Mouse (Mus musculus): ENCODE measurements around the gene Lipt2. TPM values are rescaled to one million over a fixed set of nuclear protein-coding genes. Genes with fewer than 3 reads are reported as not detected.

Lipt2 gene
- polyA plus RNA-seq, 1 experiment = 4.7 TPM

DNA sequence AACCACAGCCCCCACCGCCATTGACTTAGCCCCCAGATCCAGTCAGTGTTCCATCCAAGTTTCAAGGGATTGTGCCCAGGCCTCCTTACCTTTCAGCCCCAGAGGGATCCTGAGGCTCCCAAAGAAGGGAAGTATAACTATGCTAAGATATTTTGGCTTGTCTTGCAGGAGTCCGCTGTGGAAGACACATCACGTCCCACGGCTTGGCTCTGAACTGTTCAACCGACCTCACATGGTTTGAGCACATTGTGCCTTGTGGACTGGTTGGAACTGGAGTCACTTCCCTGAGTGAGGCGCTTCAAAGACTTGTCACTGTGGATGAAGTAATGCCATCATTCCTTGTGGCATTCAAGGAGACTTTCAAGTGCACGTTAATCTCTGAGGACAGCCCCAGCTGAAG is 929 bp downstream of the Lipt2 start:
- H3K27ac ChIP-seq (ENCODE audit: insufficient read depth, low read length) = no peak overlapping the region
- H3K4me3 ChIP-seq (ENCODE audit: insufficient read depth, low read length) = peak overlapping the region; percentile 9
- no peaks in the 10 kb centered on the region; the same call in 1 of the 2 replicates for H3K4me1 ChIP-seq (ENCODE audit: control insufficient read depth, insufficient read depth, low read length)
- no peak for TF ChIP-seq CTCF (IDR thresholded peaks at IDR 0.05; ENCODE audit: borderline replicate concordance, insufficient read depth, low read length)
- TF ChIP-seq POLR2A (IDR thresholded peaks at IDR 0.05; ENCODE audit: low read depth, low read length) = no peak

GRCm38 (mm10) chr7:100163506-100163905 is 4.4 kb downstream of the Lipt2 start:
- TF ChIP-seq POLR2A (IDR thresholded peaks at IDR 0.05; ENCODE audit: low read depth, low read length) (no peak), CTCF (IDR thresholded peaks at IDR 0.05; ENCODE audit: borderline replicate concordance, insufficient read depth, low read length) (no peak)
- no peaks in the 10 kb centered on the region; the same call in 1 of the 2 replicates for H3K4me1 ChIP-seq (ENCODE audit: control insufficient read depth, insufficient read depth, low read length)
- H3K4me3 ChIP-seq (ENCODE audit: insufficient read depth, low read length) = no peak overlapping the region
- no peak overlapping the region for H3K27ac ChIP-seq (ENCODE audit: insufficient read depth, low read length)

DNA sequence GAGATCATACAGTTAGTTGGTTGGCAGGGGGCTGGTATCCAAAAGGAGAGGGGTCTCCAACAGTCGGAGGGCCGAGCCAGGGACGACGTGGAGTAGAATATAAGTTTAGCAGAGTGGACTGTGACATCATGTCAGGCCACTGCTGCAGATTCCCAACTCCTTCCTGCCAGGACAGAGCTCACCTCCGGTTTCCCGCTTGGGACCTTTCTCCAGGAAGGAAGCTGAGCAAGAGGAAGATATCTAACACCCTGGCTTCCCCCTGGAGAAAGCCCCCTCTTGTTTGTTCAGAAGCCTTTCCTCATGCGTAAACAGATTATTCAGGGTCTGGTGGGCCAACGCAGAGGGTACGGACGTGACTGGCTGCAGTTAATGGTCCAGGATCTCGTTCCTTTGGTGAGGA is 9.6 kb downstream of the Lipt2 start:
- TF ChIP-seq CTCF (IDR thresholded peaks at IDR 0.05; ENCODE audit: borderline replicate concordance, insufficient read depth, low read length) (no peak), POLR2A (IDR thresholded peaks at IDR 0.05; ENCODE audit: low read depth, low read length) (no peak)
- no peak overlapping the region for H3K27ac ChIP-seq (ENCODE audit: insufficient read depth, low read length)
- no peaks in the 10 kb centered on the region for H3K4me1 ChIP-seq (ENCODE audit: control insufficient read depth, insufficient read depth, low read length)
- no peak overlapping the region for H3K4me3 ChIP-seq (ENCODE audit: insufficient read depth, low read length)

- H3K4me3 ChIP-seq (ENCODE audit: insufficient read depth, low read length) = no peak overlapping the region
- H3K27ac ChIP-seq (ENCODE audit: insufficient read depth, low read length) = no peak overlapping the region
- no peak for TF ChIP-seq POLR2A (IDR thresholded peaks at IDR 0.05; ENCODE audit: low read depth, low read length)
- TF ChIP-seq CTCF (IDR thresholded peaks at IDR 0.05; ENCODE audit: borderline replicate concordance, insufficient read depth, low read length) = no peak
- no peaks in the 10 kb centered on the region for H3K4me1 ChIP-seq (ENCODE audit: control insufficient read depth, insufficient read depth, low read length)
Observed at GRCm38 (mm10) chr7:100170756-100171155, 11.7 kb downstream of the Lipt2 start.

- H3K4me3 ChIP-seq (ENCODE audit: insufficient read depth, low read length) = no peak within 1 kb of the TSS
- no peak within 1 kb of the TSS for H3K27ac ChIP-seq (ENCODE audit: insufficient read depth, low read length)
- peaks cover 3% of the 10 kb centered on the region; the same call in 1 of the 2 replicates for H3K4me1 ChIP-seq (ENCODE audit: control insufficient read depth, insufficient read depth, low read length)
- no peak for TF ChIP-seq POLR2A (IDR thresholded peaks at IDR 0.05; ENCODE audit: low read depth, low read length)
- TF ChIP-seq CTCF (IDR thresholded peaks at IDR 0.05; ENCODE audit: borderline replicate concordance, insufficient read depth, low read length) = no peak
Observed at GRCm38 (mm10) chr7:100176269-100176668, 17.2 kb downstream of the Lipt2 start, which contains the start of gene Kcne3. Gene Kcne3, plus strand, starts transcription at chr7:100176502.

DNA sequence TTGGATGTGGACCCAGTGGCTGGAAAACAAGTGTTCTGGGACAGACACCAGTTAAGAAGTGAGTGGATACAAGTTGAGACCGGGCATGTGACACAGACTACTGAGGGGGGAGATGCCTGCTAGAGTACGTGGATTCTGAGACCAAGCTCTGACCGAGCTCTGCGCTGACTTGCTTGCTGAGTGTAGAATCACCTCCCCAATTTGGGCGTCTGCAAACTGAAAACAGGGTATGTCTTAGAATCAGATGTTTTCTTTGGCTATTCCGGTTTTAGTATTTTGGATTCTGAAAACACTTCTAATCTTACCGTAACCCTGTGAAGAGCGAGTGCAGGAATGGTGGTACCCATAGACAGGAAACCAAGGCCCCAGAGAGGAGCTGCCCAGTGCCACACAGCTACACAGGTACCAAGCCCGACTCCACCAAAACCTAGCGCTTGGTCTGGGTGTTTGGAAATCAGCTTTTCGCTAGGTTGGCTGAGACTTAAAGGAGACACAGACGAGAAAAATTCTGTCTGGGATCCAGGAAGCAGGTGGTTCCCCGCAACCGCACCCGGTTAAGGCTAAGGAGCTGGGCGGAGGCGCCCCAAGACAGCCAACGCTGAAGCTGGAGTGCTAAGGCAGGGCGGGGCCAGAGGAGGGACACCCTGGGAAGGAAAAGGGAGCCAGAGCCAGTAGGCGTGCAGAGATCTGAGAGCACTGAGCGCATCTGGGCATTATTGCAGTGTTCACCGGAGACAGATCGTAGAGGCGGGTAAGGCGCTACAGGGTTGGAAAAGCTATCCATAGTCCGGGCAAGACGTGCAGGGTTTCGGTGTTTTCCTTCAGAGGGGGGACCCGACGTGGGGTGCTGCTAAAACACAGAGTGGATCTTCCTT is 19.2 kb downstream of the Lipt2 start:
- Histone ChIP-seq H3K4me3 (ENCODE audit: insufficient read depth, low read length) (peak overlapping the region; percentile 23), H3K4me1 (ENCODE audit: control insufficient read depth, insufficient read depth, low read length) (peaks cover 3% of the 10 kb centered on the region; the same call in 1 of the 2 replicates), H3K27ac (ENCODE audit: insufficient read depth, low read length) (no peak overlapping the region)

GRCm38 (mm10) chr7:100178891-100179233 is 19.8 kb downstream of the Lipt2 start:
- H3K4me1 ChIP-seq (ENCODE audit: control insufficient read depth, insufficient read depth, low read length) = peaks cover 3% of the 10 kb centered on the region; the same call in 1 of the 2 replicates
- H3K4me3 ChIP-seq (ENCODE audit: insufficient read depth, low read length) = peak overlapping the region; percentile 23
- no peak overlapping the region for H3K27ac ChIP-seq (ENCODE audit: insufficient read depth, low read length)
- no peak for TF ChIP-seq CTCF (IDR thresholded peaks at IDR 0.05; ENCODE audit: borderline replicate concordance, insufficient read depth, low read length)
- TF ChIP-seq POLR2A (IDR thresholded peaks at IDR 0.05; ENCODE audit: low read depth, low read length) = no peak

More for the DNA sequence above, 19.2 kb downstream of the Lipt2 start:
- no peak for TF ChIP-seq POLR2A (IDR thresholded peaks at IDR 0.05; ENCODE audit: low read depth, low read length)
- TF ChIP-seq CTCF (IDR thresholded peaks at IDR 0.05; ENCODE audit: borderline replicate concordance, insufficient read depth, low read length) = no peak

GRCm38 (mm10) chr7:100179394-100179793 is 20.3 kb downstream of the Lipt2 start:
- peak overlapping the region; percentile 23; the same call in 1 of the 2 replicates for H3K4me3 ChIP-seq (ENCODE audit: insufficient read depth, low read length)
- TF ChIP-seq CTCF (IDR thresholded peaks at IDR 0.05; ENCODE audit: borderline replicate concordance, insufficient read depth, low read length) = no peak
- TF ChIP-seq POLR2A (IDR thresholded peaks at IDR 0.05; ENCODE audit: low read depth, low read length) = no peak
- H3K4me1 ChIP-seq (ENCODE audit: control insufficient read depth, insufficient read depth, low read length) = peaks cover 3% of the 10 kb centered on the region; the same call in 1 of the 2 replicates
- H3K27ac ChIP-seq (ENCODE audit: insufficient read depth, low read length) = no peak overlapping the region

DNA sequence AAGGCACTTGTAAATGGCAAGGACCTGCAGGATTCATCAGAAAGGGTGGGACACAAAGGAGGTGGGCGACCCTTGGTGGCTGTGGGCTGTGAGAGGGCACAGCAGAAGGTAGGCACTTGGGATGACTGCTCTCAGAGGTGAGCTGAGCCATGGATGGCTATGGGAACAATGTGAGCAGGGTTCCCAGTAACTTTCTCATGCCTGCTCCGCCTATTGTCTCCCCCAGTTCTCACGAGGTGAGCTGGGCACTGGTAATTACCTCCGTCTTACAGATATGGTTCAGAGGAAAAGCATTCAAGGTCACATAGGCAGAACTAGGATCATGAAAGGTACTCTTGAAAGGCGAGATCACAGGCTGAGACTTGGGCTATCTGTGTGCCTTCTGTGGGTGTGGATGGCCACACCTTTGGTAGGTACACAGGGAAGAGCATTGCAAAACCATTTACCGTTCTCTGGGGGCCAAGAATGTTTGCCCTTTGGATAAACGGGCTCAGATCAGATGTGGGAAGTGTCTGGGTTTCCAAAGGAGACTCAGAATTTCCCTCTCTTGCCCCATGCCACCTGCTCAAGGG is 20.8 kb downstream of the Lipt2 start:
- Histone ChIP-seq H3K4me1 (ENCODE audit: control insufficient read depth, insufficient read depth, low read length) (peaks cover 3% of the 10 kb centered on the region; the same call in 1 of the 2 replicates), H3K27ac (ENCODE audit: insufficient read depth, low read length) (no peak overlapping the region), H3K4me3 (ENCODE audit: insufficient read depth, low read length) (no peak overlapping the region)
- TF ChIP-seq POLR2A (IDR thresholded peaks at IDR 0.05; ENCODE audit: low read depth, low read length) (no peak), CTCF (IDR thresholded peaks at IDR 0.05; ENCODE audit: borderline replicate concordance, insufficient read depth, low read length) (no peak)

DNA sequence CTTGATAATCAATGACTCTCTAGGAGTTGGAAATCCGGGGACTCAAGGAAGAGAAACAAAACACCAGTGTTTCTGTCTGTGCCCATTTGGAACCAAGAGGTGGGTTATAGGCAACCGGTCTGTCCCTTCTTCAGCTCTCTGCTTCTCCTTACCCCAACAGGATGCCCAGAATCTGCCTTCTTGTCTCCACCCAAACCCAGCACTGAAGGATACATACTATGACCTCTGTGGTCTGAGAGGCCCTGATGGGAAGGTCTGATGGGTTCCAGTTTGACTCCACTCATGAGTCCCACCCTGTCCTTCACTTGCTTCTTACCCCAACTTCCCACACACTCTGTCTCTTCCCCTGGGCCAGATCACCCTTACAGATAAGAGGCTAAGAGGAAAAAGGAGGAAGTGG is 22.1 kb downstream of the Lipt2 start:
- no peak overlapping the region for H3K27ac ChIP-seq (ENCODE audit: insufficient read depth, low read length)
- no peak overlapping the region for H3K4me3 ChIP-seq (ENCODE audit: insufficient read depth, low read length)
- peaks cover 3% of the 10 kb centered on the region; the same call in 1 of the 2 replicates for H3K4me1 ChIP-seq (ENCODE audit: control insufficient read depth, insufficient read depth, low read length)
- TF ChIP-seq POLR2A (IDR thresholded peaks at IDR 0.05; ENCODE audit: low read depth, low read length) (no peak), CTCF (IDR thresholded peaks at IDR 0.05; ENCODE audit: borderline replicate concordance, insufficient read depth, low read length) (no peak)
